9 mouse cellular contexts compared by ENCODE assay signal in genomic region chr8:69974806-69975205, GRCm38 (mm10). TPM values are rescaled to one million over a fixed set of nuclear protein-coding genes. Genes with fewer than 3 reads are reported as not detected.
DNase-seq lines count a peak whose midpoint lies in the region; ATAC-seq and TF ChIP-seq lines count a peak whose summit lies in the region.
"Had no signal": no experiment of that assay in that cellular context is flagged by ENCODE, and none has a peak within 500 bp of the region (broad histone marks: within the 10 kb centered on the region; RNA-seq: fewer than 3 reads in every experiment).

No protein-coding gene starts in this region.

- H3K4me1 ChIP-seq in bone marrow macrophage, adult 2 months (ENCODE audit: control insufficient read depth, insufficient read depth, low read length), result peaks cover 40% of the 10 kb centered on the region
- peaks cover 30% of the 10 kb centered on the region for H3K4me1 ChIP-seq in hindbrain, embryonic 14.5 days (replicated peaks; ENCODE audit: control insufficient read depth, insufficient read depth, low read length)
- H3K4me1 ChIP-seq in midbrain, embryonic 12.5 days, result peaks cover 34% of the 10 kb centered on the region

- 38% methylated on average over 5 of the region's 5 CpGs for WGBS in hindbrain, embryonic 14.5 days
- 33% methylated on average over 5 of the region's 5 CpGs for WGBS in midbrain, embryonic 12.5 days

- H3K4me2 ChIP-seq in hindbrain, embryonic 14.5 days (replicated peaks), result peak overlapping the region; percentile 90
- H3K4me2 ChIP-seq in midbrain, embryonic 12.5 days (replicated peaks), result peak overlapping the region; percentile 78

- no peaks in the 10 kb centered on the region for H3K36me3 ChIP-seq in hindbrain, embryonic 14.5 days (replicated peaks; ENCODE audit: control insufficient read depth, insufficient read depth)
- no peaks in the 10 kb centered on the region for H3K36me3 ChIP-seq in midbrain, embryonic 12.5 days

- DNase-seq in kidney, adult 11 months, result peak; percentile 26
- no peak for DNase-seq in kidney, postnatal 10 days
- DNase-seq in hindbrain, embryonic 14.5 days (ENCODE audit: low spot score), result no peak
- no peak for DNase-seq in urinary bladder, postnatal 10 days (ENCODE audit: low spot score)
- DNase-seq in left cerebral cortex, postnatal 36 days (ENCODE audit: low spot score in 2 of 2), result no peak
- no peak for DNase-seq in thymus, postnatal 25 days

- H3K27ac ChIP-seq in bone marrow macrophage, adult 2 months (ENCODE audit: insufficient read depth, low read depth, low read length), result peak overlapping the region; percentile 50
- 0 out of 2 replicates have a peak overlapping the region, but pooled peaks have one; percentile 71 for H3K27ac ChIP-seq in hindbrain, embryonic 14.5 days
- peak overlapping the region; percentile 80 for H3K27ac ChIP-seq in midbrain, embryonic 12.5 days (replicated peaks)

- no peaks in the 10 kb centered on the region for H3K27me3 ChIP-seq in hindbrain, embryonic 14.5 days (ENCODE audit: control insufficient read depth, insufficient read depth, low read length)
- 0 out of 2 replicates have a peak, but pooled peaks cover 3% of the 10 kb centered on the region for H3K27me3 ChIP-seq in midbrain, embryonic 12.5 days
- H3K27me3 ChIP-seq: Patski had no signal

- no peak for ATAC-seq in hindbrain, embryonic 14.5 days (ENCODE audit: low FRiP score)
- ATAC-seq in midbrain, embryonic 12.5 days (ENCODE audit: low FRiP score, low read depth), result no peak

- no peak for TF ChIP-seq CTCF in bone marrow macrophage, adult 2 months (IDR thresholded peaks at IDR 0.05; ENCODE audit: low read depth, low read length)

- H3K9me3 ChIP-seq in hindbrain, embryonic 14.5 days (ENCODE audit: control insufficient read depth, low read length), result no peaks in the 10 kb centered on the region
- H3K9me3 ChIP-seq in midbrain, embryonic 12.5 days, result no peaks in the 10 kb centered on the region

- H3K9ac ChIP-seq in hindbrain, embryonic 14.5 days, result peak overlapping the region; percentile 76
- peak overlapping the region; percentile 80 for H3K9ac ChIP-seq in midbrain, embryonic 12.5 days (replicated peaks)

- intact Hi-C loops in left cerebral cortex, postnatal 36 days (cut with DNase I), result no loop called here

- peak overlapping the region; percentile 70 for H3K4me3 ChIP-seq in bone marrow macrophage, adult 2 months (ENCODE audit: insufficient read depth, low read length)
- H3K4me3 ChIP-seq in hindbrain, embryonic 14.5 days (replicated peaks; ENCODE audit: low read length), result peak overlapping the region; percentile 93
- peak overlapping the region; percentile 73 for H3K4me3 ChIP-seq in midbrain, embryonic 12.5 days

- no peak for TF ChIP-seq POLR2A in bone marrow macrophage, adult 2 months (IDR thresholded peaks at IDR 0.05; ENCODE audit: borderline replicate concordance, low read depth, low read length)

RNA-seq across cellular contexts. Expression of gene Gatad2a, which starts 21.4 kb away (rescaled TPM):
- 36.5 and 36.9 TPM in 2 replicates for polyA plus RNA-seq in bone marrow macrophage, adult 2 months (2012; ENCODE audit: insufficient read depth, insufficient read length, missing spikeins)
- polyA plus RNA-seq in hindbrain, embryonic 14.5 days (2014; fragmentation: Nextera tagmentation; extraction: Ambion mirVana), result 26.4 and 26.5 TPM in 2 replicates
- 44.3 TPM in 2 replicates for polyA plus RNA-seq in midbrain, embryonic 12.5 days (2016; fragmentation: Nextera tagmentation; extraction: Ambion mirVana)
- total RNA-seq in left cerebral cortex, postnatal 36 days (2021), result 10 to 100 TPM; 27.3 to 27.6 TPM
